Mouse (Mus musculus) olfactory bulb, adult 2 months (tissue): ENCODE results near the gene Tox2.

Experiments
- CTCF ChIP-seq: fragments of 200-500 bp; IDR thresholded peaks from 2 replicates; pipeline ENCODE4 v1.5.1; 2012; ENCODE audit warnings: low read depth, mild to moderate bottlenecking, low read length, moderate library complexity; ENCODE audit not compliant: insufficient read depth
- POLR2A ChIP-seq: fragments of 200-500 bp; IDR thresholded peaks from 2 replicates; pipeline ENCODE4 v1.6.1; 2012; ENCODE audit warnings: mild to moderate bottlenecking, low read depth, low read length, moderate library complexity; ENCODE audit not compliant: insufficient read depth

DNA sequence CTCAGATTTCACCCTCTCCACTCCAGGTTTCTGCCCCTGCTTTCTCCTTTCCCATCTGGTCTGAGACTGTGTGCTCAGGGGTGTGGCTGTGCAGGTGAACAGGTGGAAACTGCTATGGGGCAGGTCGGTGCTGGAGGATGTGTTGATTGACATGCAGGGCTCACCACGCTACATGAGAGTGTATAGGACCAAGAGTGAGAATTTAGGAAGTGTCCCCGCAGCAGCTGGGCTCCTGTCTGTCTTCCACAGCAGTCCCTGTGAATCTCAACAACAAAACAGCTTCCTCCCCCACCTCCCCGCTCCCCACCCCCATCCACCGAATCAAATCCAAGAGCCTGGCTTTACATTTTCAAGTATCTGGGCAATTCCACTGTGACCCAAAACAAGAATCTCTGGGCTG is 13.3 kb upstream of the Tox2 start:
- TF ChIP-seq CTCF (no peak), POLR2A (no peak)
